Mouse (Mus musculus): ENCODE results near the gene Pak3.

GRCm38 (mm10) chrX:143815948-143816347 is 297.6 kb downstream of the Pak3 start:
- TF ChIP-seq CTCF (IDR thresholded peaks at IDR 0.05; ENCODE audit: low read depth), result no peak
- TF ChIP-seq EP300 (optimal IDR thresholded peaks at IDR 0.05), result no peak
